Mouse (Mus musculus) adrenal gland, postnatal 4 days (tissue): ENCODE measurements around the gene Sorcs3. TPM values are rescaled to one million over a fixed set of nuclear protein-coding genes. Genes with fewer than 3 reads are reported as not detected.

ENCODE experiments used
- DNase-seq, 2 experiments: peaks; one replicate each; pipeline ENCODE4 v3.0.0; 2021 to 2022; ENCODE audit warnings: low spot score in 2 of 2, mixed read lengths in 2 of 2
- total RNA-seq, 2 experiments: library from RNA; stranded (reverse); gene quantifications; 2 replicates each; pipeline ENCODE4 v1.2.3; 2021

Gene Sorcs3
- total RNA-seq, 2 experiments from 2014 or later, result 0.25 to 0.59 TPM

GRCm38 (mm10) chr19:48686369-48686768 lies 480.5 kb downstream of the Sorcs3 start:
- DNase-seq, result no peak

DNA sequence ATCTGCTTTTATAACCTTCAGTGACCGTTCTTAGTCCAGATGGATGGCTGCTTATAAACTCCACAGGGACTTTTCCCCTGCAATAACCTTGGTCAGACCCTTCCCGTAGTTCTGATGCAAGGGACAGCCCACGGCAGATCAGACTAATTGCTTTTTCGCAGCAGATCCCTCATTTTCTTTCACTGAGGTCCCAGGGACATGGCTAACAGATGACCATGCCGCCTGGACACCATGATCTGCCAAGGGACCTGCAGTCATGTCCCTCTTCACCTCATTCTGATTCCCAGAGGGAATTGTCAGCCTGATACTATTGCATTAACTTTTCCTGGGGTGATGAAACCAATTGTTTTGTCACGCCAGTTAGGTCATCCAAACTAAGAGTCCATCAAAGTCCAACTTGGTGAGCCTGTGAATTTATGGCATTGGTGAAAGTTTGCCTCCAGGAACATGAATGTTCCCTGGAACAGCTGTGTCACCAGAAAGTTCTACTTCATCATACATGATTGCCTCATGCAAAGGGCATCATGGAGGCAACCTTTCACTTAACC lies 494.4 kb downstream of the Sorcs3 start:
- DNase-seq, result no peak

DNA sequence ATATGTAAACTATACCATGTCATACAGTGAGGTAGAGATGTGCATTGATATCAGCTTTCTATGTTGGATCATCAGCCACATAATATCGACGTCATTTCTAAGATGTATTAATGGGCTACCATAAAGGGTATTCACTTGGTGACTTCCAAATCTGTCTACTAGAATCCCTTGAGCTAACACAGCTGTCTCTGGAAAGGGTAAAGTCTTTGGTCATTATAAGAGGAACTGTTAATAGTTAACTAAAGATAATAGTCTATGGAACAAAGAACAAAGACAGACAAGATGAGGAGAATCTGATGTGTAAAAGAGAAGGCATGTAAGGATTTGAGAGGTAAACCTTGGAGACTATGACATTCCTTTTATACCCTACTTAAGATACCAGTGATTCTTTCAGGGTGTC lies 497.9 kb downstream of the Sorcs3 start:
- DNase-seq, result no peak

- no peak for DNase-seq
Observed at GRCm38 (mm10) chr19:48706267-48706923, 500.6 kb downstream of the Sorcs3 start.

DNA sequence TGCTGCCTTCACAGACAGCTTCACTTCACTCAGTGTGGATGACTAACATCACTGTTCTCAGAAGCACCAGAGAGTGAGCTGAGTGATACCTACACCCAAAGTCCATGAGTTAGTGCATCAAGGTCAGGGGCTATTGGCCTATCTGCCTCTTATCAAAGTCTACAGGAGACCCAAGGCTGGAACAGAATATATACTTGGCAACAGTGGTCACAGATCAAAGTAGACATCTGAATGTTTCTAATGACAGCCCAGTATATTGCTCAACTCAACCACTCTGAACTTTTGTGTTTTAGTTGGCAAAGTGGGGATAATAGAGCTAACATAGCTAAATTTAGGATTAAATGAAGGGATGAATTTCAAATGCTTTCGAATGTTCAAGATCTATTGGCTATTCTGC lies 501.1 kb downstream of the Sorcs3 start:
- no peak for DNase-seq

DNA sequence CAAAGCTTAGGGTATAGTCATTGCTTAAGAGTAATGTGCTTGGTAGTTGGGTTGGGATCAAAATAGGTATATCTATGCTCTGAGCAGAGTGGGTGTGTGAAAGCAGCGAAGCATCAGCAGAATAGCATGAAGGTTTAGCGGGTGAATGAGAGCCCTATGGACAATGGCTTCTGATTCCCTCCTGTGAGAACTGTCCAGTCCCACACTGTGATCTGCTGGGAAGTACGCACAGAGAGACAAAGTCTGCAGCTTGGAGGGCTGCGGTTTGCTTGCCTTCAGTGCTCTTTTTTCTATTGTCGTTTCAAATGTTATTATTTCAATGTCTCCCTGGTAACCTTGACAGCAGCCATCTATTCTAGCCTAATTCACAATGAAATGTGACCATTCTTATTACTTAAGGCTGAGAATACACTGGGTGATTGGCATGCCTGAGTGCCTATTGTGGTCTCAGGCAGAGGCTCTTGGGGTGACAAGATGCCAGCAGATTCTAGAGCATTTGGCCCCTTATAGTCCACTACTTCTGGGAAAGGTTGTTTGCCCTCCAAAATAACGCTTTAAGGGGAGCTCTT lies 520.1 kb downstream of the Sorcs3 start:
- no peak for DNase-seq

GRCm38 (mm10) chr19:48727048-48727447 lies 521.2 kb downstream of the Sorcs3 start:
- DNase-seq, result no peak

GRCm38 (mm10) chr19:48727601-48728000 lies 521.8 kb downstream of the Sorcs3 start:
- no peak for DNase-seq

DNA sequence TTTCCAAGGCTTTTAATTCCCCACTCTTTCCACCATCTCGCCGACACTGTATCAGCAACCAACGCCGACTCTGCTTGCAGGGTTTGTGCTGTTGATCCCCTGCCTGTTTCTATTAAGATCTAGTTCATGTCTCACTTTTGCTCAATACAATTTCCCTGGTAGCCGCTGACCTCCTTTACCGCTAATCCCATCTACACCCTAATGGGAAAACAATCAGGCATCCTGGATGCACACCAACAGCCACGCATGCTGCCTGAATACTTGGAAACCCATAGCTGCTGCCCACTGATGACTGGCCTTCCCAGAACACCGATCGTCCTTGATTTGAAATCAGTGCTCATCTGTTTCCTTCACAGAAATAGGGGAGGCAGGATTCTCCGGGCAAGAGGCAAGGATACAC lies 525.9 kb downstream of the Sorcs3 start:
- no peak for DNase-seq

GRCm38 (mm10) chr19:48734370-48734769 lies 528.5 kb downstream of the Sorcs3 start:
- DNase-seq, result no peak

DNA sequence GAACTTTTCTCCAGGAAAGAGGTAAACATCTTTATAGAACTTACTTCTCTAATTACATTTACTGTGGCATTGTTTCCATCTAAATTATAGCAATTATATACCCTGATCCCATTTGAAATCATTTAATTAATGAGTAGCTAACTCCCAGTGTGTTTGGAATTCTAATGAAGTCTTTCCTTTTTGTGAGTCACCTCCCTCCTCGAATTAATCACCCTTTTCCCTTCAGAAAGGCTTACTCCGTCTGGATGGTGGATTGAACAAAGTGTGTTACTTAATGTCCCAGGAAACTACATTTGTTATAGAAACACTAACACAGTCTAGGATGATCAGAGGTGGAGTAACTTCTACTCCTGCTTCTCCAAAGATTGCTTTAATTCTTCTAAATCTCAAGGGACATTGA lies 531.7 kb downstream of the Sorcs3 start:
- DNase-seq, result no peak

GRCm38 (mm10) chr19:48755156-48755555 lies 549.3 kb downstream of the Sorcs3 start:
- DNase-seq, result no peak

DNA sequence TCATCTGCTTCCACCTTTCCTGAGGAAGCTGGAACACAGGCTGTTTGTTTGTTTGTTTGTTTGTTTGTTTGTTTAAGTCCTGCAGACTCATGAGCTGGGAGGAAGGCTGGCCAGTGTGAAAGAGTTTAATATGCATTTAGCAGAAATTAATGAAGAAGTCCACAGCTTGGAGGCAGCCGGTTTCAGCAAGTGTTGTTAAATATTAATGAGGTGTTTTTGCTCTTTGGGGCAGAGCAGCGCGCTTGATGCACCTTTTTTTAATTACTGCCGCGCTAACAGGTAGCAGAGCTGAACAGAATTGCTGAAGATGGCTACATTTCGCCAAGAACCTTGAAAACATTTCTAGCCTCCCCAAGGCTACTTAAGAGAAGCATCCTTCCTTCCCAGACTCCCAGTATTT lies 551.0 kb downstream of the Sorcs3 start:
- DNase-seq, result no peak

DNA sequence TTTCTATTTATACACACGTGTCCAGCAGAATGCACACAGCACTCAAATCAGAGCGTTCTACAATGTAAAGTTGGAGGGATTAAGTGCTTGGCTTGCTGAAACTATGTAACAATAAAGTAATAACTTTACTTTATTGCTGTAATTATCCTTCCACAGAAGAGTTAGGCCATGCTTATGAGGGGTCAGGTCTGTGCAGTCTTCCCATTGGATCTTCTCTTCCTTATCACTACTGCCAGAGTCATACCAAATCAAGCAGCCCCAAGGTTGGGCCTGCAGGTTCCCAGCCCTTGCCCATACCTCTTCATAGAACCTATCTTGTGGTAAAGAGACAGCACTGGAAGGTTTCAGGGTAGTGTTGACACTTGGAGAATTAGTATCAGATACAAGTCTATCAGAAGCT lies 560.7 kb downstream of the Sorcs3 start:
- DNase-seq, result no peak

DNA sequence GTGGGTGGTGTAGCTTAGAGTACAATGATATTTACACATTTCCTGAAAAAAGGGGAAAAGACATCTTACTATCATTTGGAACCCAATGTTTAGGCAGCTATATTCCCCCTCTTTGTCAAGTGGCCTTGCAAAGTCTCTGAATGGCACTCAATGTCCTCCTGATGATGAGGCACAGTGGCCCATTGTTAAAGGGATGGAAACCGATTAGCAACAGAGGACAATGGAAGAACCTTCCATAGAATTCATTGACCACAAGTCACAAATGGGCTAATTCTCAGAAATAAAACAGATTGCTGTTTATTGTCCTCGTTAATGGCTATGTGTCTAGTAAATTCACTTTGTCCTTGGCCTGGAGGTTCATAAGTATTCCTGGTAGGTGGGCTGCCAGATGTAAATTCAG lies 565.7 kb downstream of the Sorcs3 start:
- no peak for DNase-seq

DNA sequence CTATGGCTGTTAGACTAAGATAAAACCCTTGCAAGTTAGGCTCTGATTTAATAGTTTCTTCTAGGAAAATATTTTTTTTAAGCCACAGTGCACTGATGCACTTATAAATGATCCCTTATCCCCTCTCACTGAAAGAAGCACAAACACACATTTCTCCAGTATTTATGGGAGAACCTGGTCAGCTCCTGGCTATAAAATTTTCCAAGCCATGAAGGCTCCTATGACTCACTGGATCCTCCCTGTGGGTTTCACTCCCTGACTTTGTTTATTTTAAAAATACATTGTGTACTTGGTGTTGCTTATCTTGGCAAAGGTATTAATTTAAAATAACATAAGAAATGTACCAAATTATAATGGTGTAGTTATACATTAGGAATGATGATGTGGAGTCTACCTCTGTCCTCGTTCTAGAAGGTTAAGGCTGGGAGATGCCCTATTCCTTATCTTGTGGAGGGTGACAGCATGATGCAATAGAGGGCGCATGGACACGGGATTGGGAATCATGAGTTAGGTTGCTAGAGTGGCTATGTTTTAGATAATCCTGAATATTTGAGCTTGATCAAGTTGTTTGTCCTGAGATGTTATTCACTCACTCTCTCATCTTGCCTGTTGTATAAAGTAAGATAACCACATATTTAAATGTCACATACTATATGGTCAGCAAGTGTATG lies 573.4 kb downstream of the Sorcs3 start:
- no peak for DNase-seq

GRCm38 (mm10) chr19:48780813-48781212 lies 575.0 kb downstream of the Sorcs3 start:
- DNase-seq, result no peak

DNA sequence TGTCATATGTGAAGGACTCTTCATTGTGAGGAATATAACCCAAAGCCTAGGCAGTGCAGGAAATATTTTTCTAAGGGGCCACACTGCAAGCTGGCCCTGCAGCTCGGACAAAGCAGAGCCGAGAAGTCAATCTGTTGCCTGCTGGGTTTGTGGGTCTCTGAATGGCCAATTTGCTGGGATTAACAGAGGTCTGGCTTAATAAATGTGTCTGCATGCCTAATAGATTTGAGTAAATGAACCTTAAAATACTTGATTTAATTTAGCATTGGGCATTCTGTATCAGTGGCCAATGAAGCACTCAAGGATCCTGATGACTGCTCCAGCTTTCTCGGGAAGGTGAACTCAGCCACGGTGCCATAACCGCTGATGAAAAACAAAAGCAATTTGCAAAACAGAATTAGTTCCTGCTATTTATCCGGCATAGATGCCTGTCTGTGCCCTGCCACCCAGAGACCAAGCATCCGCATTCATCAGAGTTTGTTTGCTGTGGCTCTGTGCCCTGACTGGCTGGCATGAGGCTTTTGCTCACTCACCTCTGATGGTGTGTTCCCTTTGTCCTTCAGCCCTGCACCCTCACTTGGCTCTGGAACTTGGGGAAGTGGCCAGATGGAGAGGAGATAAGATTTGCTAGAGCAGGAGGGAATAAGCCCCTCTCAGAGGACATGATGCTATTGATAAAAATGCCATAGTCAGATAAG lies 576.3 kb downstream of the Sorcs3 start:
- DNase-seq, result no peak

- no peak for DNase-seq
Observed at GRCm38 (mm10) chr19:48787269-48787668, 581.4 kb downstream of the Sorcs3 start.

DNA sequence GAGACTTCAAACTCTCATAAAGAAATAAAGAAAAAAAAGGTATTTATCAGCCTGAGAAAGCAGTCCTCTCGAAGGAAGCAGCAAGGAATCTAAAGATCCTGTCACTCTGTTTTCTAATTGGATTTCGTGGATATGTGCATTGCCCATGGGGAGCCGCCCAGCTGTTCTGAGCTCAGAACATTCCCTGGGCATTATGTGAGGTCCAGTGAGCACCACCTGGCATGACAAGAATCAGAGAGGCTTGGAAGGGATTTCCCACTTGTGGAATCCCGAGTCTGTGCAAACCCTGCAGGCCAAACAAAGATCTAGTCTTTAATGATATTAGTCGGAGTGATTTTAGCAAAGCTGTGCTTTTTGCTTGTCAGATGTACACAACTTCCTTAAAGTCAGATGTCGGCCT lies 598.7 kb downstream of the Sorcs3 start:
- DNase-seq, result no peak

DNA sequence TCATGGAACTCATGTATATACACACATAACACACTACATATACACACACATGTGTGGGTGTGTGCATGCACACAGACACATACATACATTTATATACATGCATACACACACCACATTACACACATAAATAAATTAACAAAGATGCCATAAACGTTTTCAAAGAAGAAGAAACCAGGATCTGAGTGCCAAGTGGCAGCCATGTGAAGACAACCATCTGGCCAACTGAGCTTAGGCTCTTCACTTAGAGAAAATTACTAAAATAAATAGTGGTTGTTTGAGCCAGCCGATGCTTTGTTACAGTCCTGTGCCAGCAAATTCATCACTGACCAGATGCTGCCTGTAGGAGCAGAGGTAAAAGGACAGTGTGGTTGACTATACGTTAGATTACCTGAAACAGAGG lies 605.7 kb downstream of the Sorcs3 start:
- DNase-seq, result no peak

DNA sequence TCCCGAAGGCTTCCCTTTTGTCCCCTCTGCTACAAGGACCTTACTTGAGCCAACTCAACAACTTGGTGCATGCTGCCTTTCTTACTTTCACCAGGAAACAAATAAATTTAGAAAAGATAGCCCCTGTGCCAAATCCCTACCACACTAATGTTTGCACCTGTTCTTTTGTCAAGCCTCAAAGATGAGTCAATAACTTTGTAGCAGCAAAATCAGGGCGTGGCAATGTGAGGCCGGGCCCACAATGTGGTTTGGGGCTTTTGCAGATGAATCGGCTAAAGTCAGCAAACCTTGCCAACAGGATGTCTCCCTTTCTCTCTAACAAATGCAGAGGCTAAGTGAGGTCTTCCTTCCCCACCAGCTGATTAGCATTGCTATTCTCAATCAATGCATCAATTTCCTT lies 608.0 kb downstream of the Sorcs3 start:
- no peak for DNase-seq
